Mouse (Mus musculus) forebrain, embryonic 13.5 days (tissue): ENCODE measurements at regions not wholly inside any gene's neighbourhood (a gene's known extent, or its start where the extent isn't known, plus 50 kb on each side); places are given as distances from the start of the nearest gene placed in this dataset.

Source experiments
- ATAC-seq: fragments of 200-750 bp; cut with Nextera tagmentation; 2 replicates; pipeline ENCODE4 v1.8.0; 2017
- H3K27ac ChIP-seq: fragments of 300-500 bp; sonication (generic); 2 replicates; pipeline ENCODE4 v1.5.1; 2015; ENCODE audit warnings: inconsistent platforms, mild to moderate bottlenecking, moderate library complexity
- H3K27me3 ChIP-seq: fragments of 300-500 bp; sonication (generic); 2 replicates; pipeline ENCODE4 v1.6.1; 2015; ENCODE audit warnings: mild to moderate bottlenecking, inconsistent platforms
- H3K36me3 ChIP-seq: fragments of 300-500 bp; sonication (generic); 2 replicates; pipeline ENCODE4 v1.6.1; 2015; ENCODE audit warnings: mild to moderate bottlenecking, inconsistent platforms; ENCODE audit not compliant: poor library complexity, severe bottlenecking
- H3K4me1 ChIP-seq: fragments of 300-500 bp; sonication (generic); 2 replicates; pipeline ENCODE4 v1.6.1; 2015; ENCODE audit warnings: inconsistent platforms
- H3K4me2 ChIP-seq: fragments of 300-500 bp; sonication (generic); 2 replicates; pipeline ENCODE4 v1.6.1; 2015; ENCODE audit warnings: inconsistent platforms, mild to moderate bottlenecking, moderate library complexity
- H3K4me3 ChIP-seq: fragments of 300-500 bp; sonication (generic); 2 replicates; pipeline ENCODE4 v1.5.1; 2015; ENCODE audit warnings: mild to moderate bottlenecking, inconsistent platforms
- H3K9ac ChIP-seq: fragments of 300-500 bp; sonication (generic); 2 replicates; pipeline ENCODE4 v1.6.1; 2015; ENCODE audit warnings: mild to moderate bottlenecking, inconsistent platforms
- H3K9me3 ChIP-seq: fragments of 300-500 bp; sonication (generic); replicated peaks from 2 replicates; pipeline ENCODE4 v1.6.1; 2016; ENCODE audit warnings: inconsistent platforms
- WGBS: fragments of 180-500 bp; shearing (Covaris S2); methylation state at CpG from one replicate; pipeline ENCODE4 v1.1.7; 2015; 5-methylcytosine and 5-hydroxymethylcytosine counted together

GRCm38 (mm10) chr5:85779205-85779604 lies 286.2 kb downstream of the Cenpc1 start:
- H3K4me2 ChIP-seq = no peak overlapping the region
- H3K9ac ChIP-seq = no peak overlapping the region
- no peak overlapping the region for H3K27ac ChIP-seq
- no peaks in the 10 kb centered on the region for H3K9me3 ChIP-seq
- peak; percentile 55; the same call in 1 of the 2 replicates for ATAC-seq
- H3K4me1 ChIP-seq = peaks cover 11% of the 10 kb centered on the region
- no peaks in the 10 kb centered on the region for H3K36me3 ChIP-seq
- H3K27me3 ChIP-seq = no peaks in the 10 kb centered on the region
- 50% methylated on average over 4 of the region's 4 CpGs for WGBS
- H3K4me3 ChIP-seq = no peak overlapping the region

DNA sequence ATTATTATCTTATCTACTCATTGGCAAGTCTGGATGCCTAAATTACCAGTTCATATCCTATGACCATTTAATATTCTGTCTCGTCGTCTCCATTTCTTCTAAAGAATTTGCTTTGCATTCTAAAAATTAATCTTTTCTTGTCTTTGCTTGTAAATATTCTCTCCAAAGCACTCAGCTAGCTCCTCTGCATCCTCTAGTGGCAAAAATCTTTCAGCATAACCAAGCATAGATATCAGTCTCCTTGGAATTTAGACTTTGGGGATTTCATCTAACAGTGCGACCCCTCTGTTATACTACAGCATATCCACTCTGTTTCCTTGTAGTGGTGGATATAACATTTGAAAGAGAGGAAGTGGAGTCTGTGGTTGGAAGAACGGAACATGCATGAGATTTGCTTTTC lies 292.7 kb downstream of the Cenpc1 start:
- no peak overlapping the region for H3K4me3 ChIP-seq
- WGBS = 88% methylated on average over 4 of the region's 4 CpGs
- no peaks in the 10 kb centered on the region for H3K9me3 ChIP-seq
- no peaks in the 10 kb centered on the region for H3K36me3 ChIP-seq
- H3K9ac ChIP-seq = no peak overlapping the region
- ATAC-seq = no peak
- no peak overlapping the region for H3K4me2 ChIP-seq
- 0 out of 2 replicates have a peak, but pooled peaks cover 4% of the 10 kb centered on the region for H3K4me1 ChIP-seq
- H3K27me3 ChIP-seq = no peaks in the 10 kb centered on the region
- no peak overlapping the region for H3K27ac ChIP-seq

DNA sequence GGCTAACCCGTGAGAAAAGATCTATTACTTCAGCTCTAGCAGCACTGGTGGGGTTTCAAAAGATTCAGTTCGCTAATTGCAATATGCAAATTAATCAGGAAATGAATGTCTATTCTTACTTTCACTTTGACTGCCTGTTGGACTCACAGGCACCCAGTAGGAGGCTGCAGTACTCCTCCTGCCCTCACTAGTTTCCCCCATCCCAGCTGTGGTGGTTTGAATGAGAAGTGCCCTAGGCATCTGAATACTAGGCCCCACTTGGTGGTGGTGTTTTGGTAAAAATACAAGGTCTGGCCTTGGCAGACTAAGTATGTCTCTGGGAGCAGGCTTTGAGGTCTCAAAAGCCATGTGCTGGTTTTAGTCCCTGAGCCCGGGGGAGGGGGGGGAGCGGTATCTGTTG lies 293.3 kb downstream of the Cenpc1 start:
- Histone ChIP-seq H3K27ac (no peak overlapping the region), H3K4me3 (no peak overlapping the region), H3K27me3 (no peaks in the 10 kb centered on the region), H3K9me3 (no peaks in the 10 kb centered on the region), H3K9ac (no peak overlapping the region), H3K4me1 (0 out of 2 replicates have a peak, but pooled peaks cover 4% of the 10 kb centered on the region), H3K4me2 (no peak overlapping the region; the same call in 1 of the 2 replicates), H3K36me3 (no peaks in the 10 kb centered on the region)
- ATAC-seq = peak; percentile 97
- WGBS = 41% methylated on average over 4 of the region's 4 CpGs

DNA sequence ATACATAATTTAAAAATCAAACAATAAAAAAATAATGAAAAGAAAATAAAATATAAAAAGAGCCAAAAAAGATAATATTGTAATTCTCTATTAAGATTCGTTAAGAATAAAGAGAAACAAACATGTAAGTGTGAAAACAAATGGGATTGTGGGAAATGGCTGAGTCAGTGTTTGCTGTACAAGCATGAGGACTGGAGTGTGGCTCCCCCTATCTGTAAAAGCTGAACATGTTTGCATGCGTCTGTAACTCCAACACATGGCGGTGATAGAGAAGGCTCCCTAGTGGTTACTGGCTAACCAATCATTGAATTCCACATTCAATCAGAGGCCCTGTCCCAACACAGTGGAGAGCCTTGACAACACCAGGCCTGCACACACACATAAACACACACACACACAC lies 298.2 kb downstream of the Cenpc1 start:
- WGBS = 92% methylated on average over 3 of the region's 3 CpGs
- no peaks in the 10 kb centered on the region for H3K27me3 ChIP-seq
- no peak for ATAC-seq

DNA sequence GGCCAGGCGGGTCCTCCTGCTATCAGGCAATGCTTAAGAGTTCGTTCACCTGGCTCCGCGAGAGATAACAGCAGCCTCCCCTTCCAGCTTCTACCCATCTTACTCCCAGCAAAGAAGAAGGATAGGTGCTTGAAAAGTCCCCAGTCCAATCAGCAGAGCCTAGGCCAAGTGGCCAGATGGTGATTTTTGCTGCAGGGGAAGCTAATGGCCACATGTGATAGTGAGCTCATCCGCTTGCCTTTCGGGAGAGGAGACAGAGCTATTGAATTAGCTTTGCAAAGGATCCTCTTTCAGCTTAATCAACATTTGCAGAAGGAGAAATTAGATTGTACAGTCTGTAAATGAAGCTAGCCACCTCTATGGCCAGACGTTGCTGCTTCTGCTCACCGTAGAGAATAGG lies 308.7 kb downstream of the Cenpc1 start:
- Histone ChIP-seq H3K9me3 (no peaks in the 10 kb centered on the region), H3K4me2 (no peak overlapping the region), H3K27me3 (no peaks in the 10 kb centered on the region), H3K27ac (no peak overlapping the region), H3K4me3 (no peak overlapping the region), H3K9ac (no peak overlapping the region), H3K36me3 (no peaks in the 10 kb centered on the region), H3K4me1 (peaks cover 14% of the 10 kb centered on the region)
- 80% methylated on average over 8 of the region's 8 CpGs for WGBS
- ATAC-seq = no peak

More for the DNA sequence above, 298.2 kb downstream of the Cenpc1 start:
- Histone ChIP-seq H3K4me2 (no peak overlapping the region), H3K4me3 (no peak overlapping the region), H3K9me3 (no peaks in the 10 kb centered on the region), H3K4me1 (0 out of 2 replicates have a peak, but pooled peaks cover 2% of the 10 kb centered on the region), H3K36me3 (no peaks in the 10 kb centered on the region), H3K27ac (no peak overlapping the region), H3K9ac (no peak overlapping the region)

DNA sequence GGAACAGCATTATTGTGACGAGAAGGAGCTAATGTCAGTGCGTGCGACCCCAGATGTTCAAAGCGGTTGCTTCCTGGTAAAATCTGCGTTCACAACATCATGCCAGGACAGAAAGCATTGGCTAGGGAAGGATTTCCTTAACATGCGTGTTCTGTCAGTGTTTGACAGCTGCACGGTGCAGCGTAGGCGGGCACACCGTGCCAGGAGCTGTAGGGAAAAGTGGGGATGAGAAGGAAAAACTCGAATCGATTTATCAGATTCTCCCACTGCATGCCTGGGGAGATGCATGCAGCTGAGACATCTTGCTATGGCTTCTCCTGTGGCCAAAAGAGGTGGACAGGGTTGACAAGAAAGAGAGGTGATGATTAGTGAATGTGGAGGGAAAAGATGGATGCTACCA lies 311.2 kb downstream of the Cenpc1 start:
- Histone ChIP-seq H3K4me1 (peaks cover 22% of the 10 kb centered on the region), H3K27ac (no peak overlapping the region), H3K9me3 (no peaks in the 10 kb centered on the region), H3K9ac (no peak overlapping the region), H3K4me3 (no peak overlapping the region), H3K4me2 (no peak overlapping the region), H3K27me3 (no peaks in the 10 kb centered on the region), H3K36me3 (no peaks in the 10 kb centered on the region)
- WGBS = 87% methylated on average over 12 of the region's 12 CpGs
- no peak for ATAC-seq

DNA sequence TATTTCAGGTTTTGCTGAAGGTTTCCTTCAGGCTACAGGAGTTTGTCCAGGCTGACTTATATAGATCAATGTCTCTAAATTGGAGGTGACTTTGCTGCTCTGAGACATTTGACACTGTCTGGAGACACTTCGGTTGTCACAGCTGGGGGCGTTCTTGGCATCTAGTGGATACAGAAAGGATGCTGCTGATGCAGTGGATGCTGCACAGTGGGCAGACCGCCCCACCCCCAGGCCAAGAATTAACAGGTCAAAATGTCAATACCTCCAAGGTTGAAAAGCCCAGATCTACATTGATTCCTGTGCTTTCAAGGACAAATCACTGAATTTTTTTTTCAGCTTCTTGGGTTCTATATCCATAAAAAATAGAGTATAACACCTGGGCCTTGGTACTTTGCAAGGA lies 312.3 kb downstream of the Cenpc1 start:
- Histone ChIP-seq H3K36me3 (no peaks in the 10 kb centered on the region), H3K4me2 (no peak overlapping the region), H3K4me1 (peaks cover 22% of the 10 kb centered on the region), H3K27me3 (no peaks in the 10 kb centered on the region), H3K9me3 (no peaks in the 10 kb centered on the region), H3K9ac (no peak overlapping the region), H3K4me3 (no peak overlapping the region), H3K27ac (no peak overlapping the region)
- ATAC-seq = no peak
- 78% methylated on average over 3 of the region's 3 CpGs for WGBS

DNA sequence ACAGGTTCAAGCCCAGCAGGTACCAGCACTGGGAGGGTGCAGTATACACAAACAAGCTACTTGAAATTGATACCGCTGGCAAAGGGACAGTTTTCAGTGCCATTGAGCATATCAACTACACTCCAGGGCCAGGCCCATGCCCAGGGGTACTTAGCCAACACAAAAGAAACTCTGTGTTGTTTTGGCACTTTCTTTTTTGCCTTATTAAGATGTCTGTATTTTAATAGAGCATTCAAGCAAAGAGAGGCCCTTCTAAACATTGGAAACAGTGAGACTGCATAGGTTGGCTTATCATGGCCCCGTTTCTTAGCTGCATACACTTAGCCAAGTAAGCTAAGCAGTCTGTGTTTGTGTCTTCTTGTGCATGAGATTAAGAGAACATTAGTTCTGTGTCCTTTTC lies 313.7 kb downstream of the Cenpc1 start:
- peak; percentile 82 for ATAC-seq
- H3K4me2 ChIP-seq = no peak overlapping the region
- no peak overlapping the region for H3K9ac ChIP-seq
- no peak overlapping the region for H3K27ac ChIP-seq
- no peaks in the 10 kb centered on the region for H3K27me3 ChIP-seq
- no peaks in the 10 kb centered on the region for H3K36me3 ChIP-seq
- H3K9me3 ChIP-seq = no peaks in the 10 kb centered on the region
- 36% methylated on average over 2 of the region's 2 CpGs for WGBS
- no peak overlapping the region for H3K4me3 ChIP-seq
- peaks cover 15% of the 10 kb centered on the region for H3K4me1 ChIP-seq

GRCm38 (mm10) chr5:85750893-85751292 lies 314.5 kb downstream of the Cenpc1 start:
- no peak overlapping the region for H3K4me3 ChIP-seq
- H3K27ac ChIP-seq = no peak overlapping the region
- H3K4me2 ChIP-seq = no peak overlapping the region
- no peaks in the 10 kb centered on the region for H3K9me3 ChIP-seq
- peaks cover 15% of the 10 kb centered on the region for H3K4me1 ChIP-seq
- WGBS = 31% methylated on average over 1 of the region's 1 CpGs
- no peaks in the 10 kb centered on the region for H3K36me3 ChIP-seq
- no peak overlapping the region for H3K9ac ChIP-seq
- no peaks in the 10 kb centered on the region for H3K27me3 ChIP-seq
- ATAC-seq = peak; percentile 55

GRCm38 (mm10) chr5:85729613-85730012 lies 335.8 kb downstream of the Cenpc1 start:
- H3K27ac ChIP-seq = no peak overlapping the region
- H3K4me1 ChIP-seq = peaks cover 16% of the 10 kb centered on the region; the same call in 1 of the 2 replicates
- no peak overlapping the region for H3K9ac ChIP-seq
- H3K27me3 ChIP-seq = no peaks in the 10 kb centered on the region
- 19% methylated on average over 3 of the region's 3 CpGs for WGBS
- H3K4me3 ChIP-seq = no peak overlapping the region
- no peak for ATAC-seq
- no peak overlapping the region for H3K4me2 ChIP-seq
- no peaks in the 10 kb centered on the region for H3K9me3 ChIP-seq
- H3K36me3 ChIP-seq = no peaks in the 10 kb centered on the region

DNA sequence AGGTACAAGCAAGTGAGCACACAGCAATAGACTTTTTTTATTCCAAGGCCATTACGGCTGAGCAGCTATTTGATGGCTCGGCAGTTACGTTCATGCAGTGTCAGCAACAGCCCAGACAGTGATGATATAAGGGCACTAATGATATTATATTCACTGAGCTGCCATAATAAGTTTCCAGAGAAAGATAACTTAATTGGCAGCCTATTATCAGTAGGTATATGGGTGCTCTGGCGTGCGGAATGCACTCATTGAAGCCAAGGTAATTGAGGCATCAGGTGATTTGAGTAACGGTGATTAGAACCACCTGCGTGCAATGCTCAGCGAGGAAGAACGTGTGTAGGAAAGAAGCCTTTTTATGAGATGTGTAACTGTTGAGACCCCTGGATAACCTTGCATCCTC lies 358.0 kb downstream of the Cenpc1 start:
- Histone ChIP-seq H3K9ac (no peak overlapping the region), H3K4me3 (no peak overlapping the region), H3K9me3 (no peaks in the 10 kb centered on the region), H3K27me3 (no peaks in the 10 kb centered on the region), H3K27ac (no peak overlapping the region), H3K36me3 (no peaks in the 10 kb centered on the region), H3K4me2 (no peak overlapping the region), H3K4me1 (peaks cover 9% of the 10 kb centered on the region; the same call in 1 of the 2 replicates)
- WGBS = 45% methylated on average over 9 of the region's 9 CpGs
- peak; percentile 29; the same call in 1 of the 2 replicates for ATAC-seq

DNA sequence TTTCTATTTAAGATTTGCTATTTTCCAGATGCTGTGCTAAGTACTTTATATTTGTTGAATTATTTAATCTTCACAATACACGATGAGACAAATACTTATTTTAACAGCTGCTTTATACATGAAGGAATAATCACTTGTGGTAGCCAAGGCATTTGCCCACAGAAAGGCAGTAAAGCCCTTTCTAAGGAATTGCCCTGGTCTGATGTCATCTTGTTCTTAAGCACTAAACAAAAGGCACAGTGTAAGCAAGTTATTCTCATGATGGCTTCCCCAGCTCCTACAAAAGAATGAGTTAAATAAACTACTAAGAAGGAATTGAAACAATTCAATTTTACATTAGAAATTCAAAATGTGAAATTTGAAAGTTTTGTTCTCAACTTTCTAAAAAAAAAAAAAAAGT lies 358.8 kb downstream of the Cenpc1 start:
- ATAC-seq = peak; percentile 79; the same call in 1 of the 2 replicates
- no peak overlapping the region for H3K4me3 ChIP-seq
- H3K27me3 ChIP-seq = no peaks in the 10 kb centered on the region
- H3K4me2 ChIP-seq = no peak overlapping the region
- no peak overlapping the region for H3K9ac ChIP-seq
- peaks cover 9% of the 10 kb centered on the region; the same call in 1 of the 2 replicates for H3K4me1 ChIP-seq
- 7% methylated on average over 1 of the region's 1 CpGs for WGBS
- no peaks in the 10 kb centered on the region for H3K36me3 ChIP-seq
- H3K9me3 ChIP-seq = no peaks in the 10 kb centered on the region
- H3K27ac ChIP-seq = no peak overlapping the region

DNA sequence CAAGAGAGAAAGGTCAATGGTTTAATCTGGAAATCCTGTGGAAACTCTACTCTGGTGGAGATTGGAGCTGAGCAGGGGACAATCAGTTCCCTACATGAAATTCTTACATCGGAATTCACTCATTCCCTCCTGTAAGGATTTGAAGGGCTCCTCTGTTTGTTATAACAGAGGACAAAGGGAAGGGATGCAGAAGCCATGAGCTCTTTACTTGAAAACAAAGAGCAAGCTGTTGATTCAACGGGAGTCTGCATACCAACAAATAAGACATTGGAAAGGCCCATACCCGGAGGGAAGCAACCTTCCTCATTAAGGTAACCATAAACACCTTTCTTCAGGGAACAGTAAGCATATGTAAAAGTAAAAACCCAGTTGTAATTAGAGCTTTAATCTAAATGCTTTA lies 359.3 kb downstream of the Cenpc1 start:
- Histone ChIP-seq H3K9ac (no peak overlapping the region), H3K4me3 (no peak overlapping the region), H3K36me3 (no peaks in the 10 kb centered on the region), H3K9me3 (no peaks in the 10 kb centered on the region), H3K4me2 (no peak overlapping the region), H3K4me1 (peaks cover 9% of the 10 kb centered on the region; the same call in 1 of the 2 replicates), H3K27me3 (no peaks in the 10 kb centered on the region), H3K27ac (no peak overlapping the region)
- ATAC-seq = peak; percentile 62; the same call in 1 of the 2 replicates
- WGBS = 3% methylated on average over 3 of the region's 3 CpGs
